Mouse (Mus musculus): ENCODE results near the gene Cab39.

The Cab39 gene

DNA sequence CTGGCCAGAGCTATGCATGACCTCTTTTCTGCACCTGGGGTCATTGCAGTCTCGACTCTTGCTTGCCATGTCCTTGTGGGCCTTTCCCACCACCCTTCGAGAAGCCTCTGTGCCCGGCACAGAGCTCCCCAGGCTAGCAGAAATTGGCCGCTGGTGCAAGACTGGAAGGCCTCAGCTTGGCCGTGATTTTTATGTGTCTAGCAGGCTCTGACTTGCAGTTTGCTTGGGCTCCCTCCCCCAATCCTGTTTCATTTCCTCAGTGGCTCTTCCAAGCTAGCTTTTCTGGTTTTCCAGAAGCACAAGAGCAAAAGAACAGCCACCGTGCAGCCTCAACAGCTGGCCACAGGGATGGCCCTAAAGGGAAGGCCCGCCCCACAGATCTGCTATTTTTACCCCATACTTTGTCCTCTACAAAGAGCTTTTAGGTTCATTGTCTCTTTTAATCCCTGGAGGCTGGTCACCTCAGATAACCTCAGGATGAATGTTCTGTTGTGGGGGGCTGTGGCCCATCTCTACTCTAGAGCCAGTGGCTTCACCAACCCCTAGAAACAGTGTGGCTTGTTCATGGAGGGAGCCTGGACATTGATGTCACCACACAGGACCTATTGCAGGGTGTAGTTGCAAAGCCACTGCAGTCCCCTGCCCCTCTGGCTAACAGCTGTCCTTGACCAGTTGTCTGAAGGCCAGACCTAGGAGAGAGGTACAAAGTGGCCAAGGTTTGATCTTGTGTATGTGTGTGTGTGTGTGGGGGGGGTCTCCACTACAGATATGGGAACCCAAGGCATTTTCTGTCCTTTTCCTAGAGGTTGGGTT is 107.5 kb downstream of the Cab39 start:
- DNase-seq (ENCODE audit: low spot score), result no peak
